Mouse (Mus musculus) spleen, adult 2 months (tissue): ENCODE results near the gene Col6a2.

Experiments used
- CTCF ChIP-seq: fragments of 200-500 bp; IDR thresholded peaks from 2 replicates; pipeline ENCODE4 v1.5.1; 2011; ENCODE audit warnings: mild to moderate bottlenecking, inconsistent platforms; ENCODE audit not compliant: insufficient read depth, insufficient read length, insufficient replicate concordance; ENCODE audit errors: extremely low read depth
- POLR2A ChIP-seq: fragments of 200-500 bp; IDR thresholded peaks from 2 replicates; pipeline ENCODE4 v1.6.1; 2011; ENCODE audit warnings: low read depth, low read length, inconsistent platforms

DNA sequence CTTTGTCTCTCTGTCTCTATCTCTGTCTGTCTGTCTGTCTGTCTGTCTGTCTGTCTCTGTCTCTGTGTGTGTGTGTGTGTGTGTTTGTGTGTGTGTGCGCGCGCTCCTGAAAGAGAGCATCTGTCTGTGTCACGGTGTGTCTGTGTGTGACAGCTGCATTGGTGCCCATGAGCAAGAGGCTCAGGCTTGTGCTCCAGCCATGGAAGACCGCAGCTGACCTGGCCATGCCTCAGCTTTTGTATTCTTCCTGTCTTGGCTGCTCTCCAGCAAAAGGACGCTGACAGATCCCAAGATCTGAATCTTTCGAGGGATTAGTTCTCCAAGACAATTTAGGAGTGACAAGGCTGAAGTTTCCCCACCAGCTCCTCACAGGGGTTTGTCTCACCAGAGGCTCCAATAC lies 1.5 kb upstream of the Col6a2 start:
- TF ChIP-seq POLR2A = no peak
- no peak for TF ChIP-seq CTCF
